Mouse (Mus musculus) liver, embryonic 13.5 days (tissue): ENCODE measurements around the gene Ncbp1. TPM values are rescaled to one million over a fixed set of nuclear protein-coding genes. Genes with fewer than 3 reads are reported as not detected.
"Not testable (repeated sequence)": the region's sequence is repeated elsewhere in the genome, so short reads cannot be mapped to it uniquely, and the experiment has no call there.

Experiments
- ATAC-seq: fragments of 200-750 bp; cut with Nextera tagmentation; 2 replicates; pipeline ENCODE4 v1.8.0; 2017; ENCODE audit warnings: low read depth, mild to moderate bottlenecking, moderate number of reproducible peaks, moderate library complexity
- DNase-seq: peaks from one replicate; pipeline ENCODE4 v3.0.0; 2022
- H3K27ac ChIP-seq: fragments of 300-500 bp; sonication (generic); 2 replicates; pipeline ENCODE4 v1.5.1; 2015; ENCODE audit warnings: moderate library complexity, mild to moderate bottlenecking, inconsistent platforms
- H3K27me3 ChIP-seq: fragments of 300-500 bp; sonication (generic); 2 replicates; pipeline ENCODE4 v1.6.1; 2015; ENCODE audit warnings: mild to moderate bottlenecking, inconsistent platforms
- H3K36me3 ChIP-seq: fragments of 300-500 bp; sonication (generic); 2 replicates; pipeline ENCODE4 v1.6.1; 2015; ENCODE audit warnings: mild to moderate bottlenecking, inconsistent platforms
- H3K4me1 ChIP-seq: fragments of 300-500 bp; sonication (generic); replicated peaks from 2 replicates; pipeline ENCODE4 v1.6.1; 2015; ENCODE audit warnings: inconsistent platforms
- H3K4me2 ChIP-seq: fragments of 300-500 bp; sonication (generic); 2 replicates; pipeline ENCODE4 v1.6.1; 2015; ENCODE audit warnings: inconsistent platforms, mild to moderate bottlenecking, moderate library complexity
- H3K4me3 ChIP-seq: fragments of 300-500 bp; sonication (generic); replicated peaks from 2 replicates; pipeline ENCODE4 v1.5.1; 2015; ENCODE audit warnings: mild to moderate bottlenecking, inconsistent platforms
- H3K9ac ChIP-seq: fragments of 300-500 bp; sonication (generic); 2 replicates; pipeline ENCODE4 v1.6.1; 2015; ENCODE audit warnings: mild to moderate bottlenecking, inconsistent platforms
- H3K9me3 ChIP-seq: fragments of 300-500 bp; sonication (generic); replicated peaks from 2 replicates; pipeline ENCODE4 v1.6.1; 2016; ENCODE audit warnings: inconsistent platforms
- WGBS: fragments of 180-500 bp; shearing (Covaris S2); methylation state at CpG from one replicate; pipeline ENCODE4 v1.1.7; 2015; ENCODE audit not compliant: insufficient replicate concordance; 5-methylcytosine and 5-hydroxymethylcytosine counted together
- polyA plus RNA-seq: library from polyadenylated mRNA; unstranded; fragments of >200 nt; fragmentation: Nextera tagmentation; extraction: Ambion mirVana; gene quantifications from 2 replicates; pipeline ENCODE4 v1.2.1, GENCODE M21; 2015

Gene Ncbp1
- polyA plus RNA-seq, 1 experiment from 2014 or later: 52.4 TPM

GRCm38 (mm10) chr4:46181168-46181567 lies 42.8 kb downstream of the Ncbp1 start:
- no peaks in the 10 kb centered on the region for H3K4me1 ChIP-seq
- no peak overlapping the region for H3K9ac ChIP-seq
- no peak overlapping the region for H3K4me2 ChIP-seq
- H3K36me3 ChIP-seq: peaks cover 78% of the 10 kb centered on the region
- DNase-seq (no peak), ATAC-seq (no peak)
- H3K4me3 ChIP-seq: no peak overlapping the region
- no peak overlapping the region for H3K27ac ChIP-seq
- 76% methylated on average over 6 of the region's 6 CpGs for WGBS
- H3K27me3 ChIP-seq: no peaks in the 10 kb centered on the region
- H3K9me3 ChIP-seq: no peaks in the 10 kb centered on the region

GRCm38 (mm10) chr4:46182181-46182580 lies 43.8 kb downstream of the Ncbp1 start:
- Histone ChIP-seq H3K4me3 (no peak overlapping the region), H3K9ac (no peak overlapping the region), H3K27ac (no peak overlapping the region), H3K9me3 (no peaks in the 10 kb centered on the region), H3K27me3 (no peaks in the 10 kb centered on the region), H3K4me1 (no peaks in the 10 kb centered on the region), H3K36me3 (peaks cover 73% of the 10 kb centered on the region), H3K4me2 (no peak overlapping the region)
- DNase-seq: no peak
- ATAC-seq: no peak
- WGBS: 85% methylated on average over 7 of the region's 7 CpGs

GRCm38 (mm10) chr4:46185423-46185822 lies 47.0 kb downstream of the Ncbp1 start:
- Histone ChIP-seq H3K27me3 (no peaks in the 10 kb centered on the region), H3K36me3 (peaks cover 71% of the 10 kb centered on the region), H3K4me2 (no peak overlapping the region), H3K4me3 (no peak overlapping the region), H3K9me3 (no peaks in the 10 kb centered on the region), H3K4me1 (no peaks in the 10 kb centered on the region), H3K9ac (no peak overlapping the region), H3K27ac (no peak overlapping the region)
- WGBS: 79% methylated on average over 8 of the region's 8 CpGs
- no peak for ATAC-seq
- DNase-seq: no peak

- peaks cover 76% of the 10 kb centered on the region for H3K36me3 ChIP-seq
- 85% methylated on average over 9 of the region's 9 CpGs for WGBS
- no peak for ATAC-seq
- H3K9me3 ChIP-seq: no peaks in the 10 kb centered on the region
- no peak overlapping the region for H3K27ac ChIP-seq
- H3K4me1 ChIP-seq: no peaks in the 10 kb centered on the region
- no peak overlapping the region for H3K4me2 ChIP-seq
- H3K4me3 ChIP-seq: no peak overlapping the region
- no peaks in the 10 kb centered on the region for H3K27me3 ChIP-seq
- DNase-seq: no peak
- no peak overlapping the region for H3K9ac ChIP-seq
Measured at GRCm38 (mm10) chr4:46185890-46186289, 47.5 kb downstream of the Ncbp1 start.

GRCm38 (mm10) chr4:46186466-46186865 lies 48.1 kb downstream of the Ncbp1 start:
- no peak overlapping the region for H3K9ac ChIP-seq
- H3K4me3 ChIP-seq: no peak overlapping the region
- no peaks in the 10 kb centered on the region for H3K4me1 ChIP-seq
- no peaks in the 10 kb centered on the region for H3K27me3 ChIP-seq
- 66% methylated on average over 3 of the region's 3 CpGs for WGBS
- no peaks in the 10 kb centered on the region for H3K9me3 ChIP-seq
- no peak overlapping the region for H3K4me2 ChIP-seq
- peaks cover 71% of the 10 kb centered on the region for H3K36me3 ChIP-seq
- no peak overlapping the region for H3K27ac ChIP-seq
- no peak for ATAC-seq
- no peak for DNase-seq

GRCm38 (mm10) chr4:46192011-46192410 lies 53.6 kb downstream of the Ncbp1 start:
- not testable (repeated sequence) for H3K4me2 ChIP-seq, DNase-seq, H3K9me3 ChIP-seq, ATAC-seq, H3K27me3 ChIP-seq, H3K9ac ChIP-seq, H3K4me3 ChIP-seq, H3K27ac ChIP-seq
- H3K36me3 ChIP-seq: peaks cover 28% of the 10 kb centered on the region
- H3K4me1 ChIP-seq: peaks cover 26% of the 10 kb centered on the region

GRCm38 (mm10) chr4:46195781-46196487 lies 57.5 kb downstream of the Ncbp1 start, which contains the start of gene Xpa:
Gene Xpa (minus strand): TSS chr4:46196311.
- peaks cover under 1% of the 10 kb centered on the region; the same call in 1 of the 2 replicates for H3K36me3 ChIP-seq
- ATAC-seq: peak; percentile 97
- H3K4me2 ChIP-seq: peak within 1 kb of the TSS; percentile 84
- peak within 1 kb of the TSS; percentile 92 for H3K4me3 ChIP-seq
- no peaks in the 10 kb centered on the region for H3K9me3 ChIP-seq
- peak; percentile 93 for DNase-seq
- WGBS: under 1% methylated on average over 61 of the region's 70 CpGs
- H3K27me3 ChIP-seq: peaks cover 17% of the 10 kb centered on the region
- peak within 1 kb of the TSS; percentile 89 for H3K27ac ChIP-seq
- H3K4me1 ChIP-seq: peaks cover 30% of the 10 kb centered on the region
- peak within 1 kb of the TSS; percentile 93 for H3K9ac ChIP-seq

GRCm38 (mm10) chr4:46196513-46196912 lies 58.1 kb downstream of the Ncbp1 start:
- DNase-seq (no peak), ATAC-seq (peak; percentile 44)
- no peaks in the 10 kb centered on the region for H3K36me3 ChIP-seq
- H3K4me1 ChIP-seq: peaks cover 30% of the 10 kb centered on the region
- H3K27me3 ChIP-seq: peaks cover 23% of the 10 kb centered on the region
- no peaks in the 10 kb centered on the region for H3K9me3 ChIP-seq
- peak overlapping the region; percentile 92 for H3K4me3 ChIP-seq
- H3K27ac ChIP-seq: peak overlapping the region; percentile 89
- WGBS: 36% methylated on average over 6 of the region's 6 CpGs
- peak overlapping the region; percentile 93 for H3K9ac ChIP-seq
- H3K4me2 ChIP-seq: peak overlapping the region; percentile 84

- no peak for ATAC-seq
- WGBS: 54% methylated on average over 5 of the region's 5 CpGs
- Histone ChIP-seq H3K36me3 (no peaks in the 10 kb centered on the region), H3K27ac (no peak overlapping the region), H3K9ac (no peak overlapping the region), H3K4me1 (peaks cover 30% of the 10 kb centered on the region), H3K9me3 (no peaks in the 10 kb centered on the region), H3K4me2 (no peak overlapping the region), H3K27me3 (peaks cover 37% of the 10 kb centered on the region), H3K4me3 (no peak overlapping the region)
- DNase-seq: no peak
Measured at GRCm38 (mm10) chr4:46198064-46198463, 59.7 kb downstream of the Ncbp1 start.

GRCm38 (mm10) chr4:46201834-46202561 lies 63.6 kb downstream of the Ncbp1 start:
- no peak; the same call in 1 of the 2 replicates for ATAC-seq
- Histone ChIP-seq H3K27me3 (peaks cover 51% of the 10 kb centered on the region), H3K4me2 (peak overlapping the region; percentile 30; the same call in 1 of the 2 replicates)

GRCm38 (mm10) chr4:46202562-46203126 lies 64.2 kb downstream of the Ncbp1 start:
- 15% methylated on average over 23 of the region's 23 CpGs for WGBS

More at GRCm38 (mm10) chr4:46201834-46202561, 63.6 kb downstream of the Ncbp1 start:
- Histone ChIP-seq H3K36me3 (no peaks in the 10 kb centered on the region), H3K9ac (no peak overlapping the region), H3K4me1 (0 out of 2 replicates have a peak, but pooled peaks cover 4% of the 10 kb centered on the region), H3K9me3 (0 out of 2 replicates have a peak, but pooled peaks cover under 1% of the 10 kb centered on the region), H3K4me3 (no peak overlapping the region), H3K27ac (no peak overlapping the region)
- peak; percentile 32 for DNase-seq
- 8% methylated on average over 7 of the region's 7 CpGs for WGBS

More at GRCm38 (mm10) chr4:46202562-46203126, 64.2 kb downstream of the Ncbp1 start:
- no peak for ATAC-seq
- DNase-seq: no peak
- Histone ChIP-seq H3K27ac (no peak overlapping the region), H3K9me3 (0 out of 2 replicates have a peak, but pooled peaks cover 3% of the 10 kb centered on the region), H3K27me3 (peaks cover 51% of the 10 kb centered on the region), H3K9ac (no peak overlapping the region), H3K4me2 (peak overlapping the region; percentile 30; the same call in 1 of the 2 replicates), H3K4me1 (0 out of 2 replicates have a peak, but pooled peaks cover 4% of the 10 kb centered on the region), H3K4me3 (no peak overlapping the region), H3K36me3 (no peaks in the 10 kb centered on the region)
